Mouse (Mus musculus) heart, embryonic 14.5 days (tissue): Measurements from ENCODE around the gene Dpf2. TPM values are rescaled to one million over a fixed set of nuclear protein-coding genes. Genes with fewer than 3 reads are reported as not detected.

Experiments
- ATAC-seq: fragments of 200-750 bp; cut with Nextera tagmentation; 2 replicates; pipeline ENCODE4 v1.8.0; 2017; ENCODE audit warnings: low read depth, moderate TSS enrichment; ENCODE audit not compliant: insufficient number of reproducible peaks, insufficient read depth, low FRiP score
- H3K27ac ChIP-seq, 2 experiments: fragments of 200-500 bp in 1 of 2; fragments of 300-500 bp in 1 of 2; sonication (generic) in 1 of 2; replicated peaks in 1 of 2; 2 replicates each; pipeline ENCODE4 v1.5.1; 2012 to 2014; ENCODE audit warnings: low read depth in 2 of 2, low read length in 2 of 2, control low read depth in 1 of 2, mild to moderate bottlenecking in 1 of 2, mixed read lengths in 1 of 2; ENCODE audit not compliant: control insufficient read depth in 1 of 2, insufficient read depth in 1 of 2
- H3K27me3 ChIP-seq: fragments of 300-500 bp; sonication (generic); 2 replicates; pipeline ENCODE4 v1.6.1; 2014; ENCODE audit warnings: mild to moderate bottlenecking, low read length, control low read depth; ENCODE audit not compliant: control insufficient read depth, insufficient read depth
- H3K36me3 ChIP-seq: fragments of 300-500 bp; sonication (generic); 2 replicates; pipeline ENCODE4 v1.6.1; 2014; ENCODE audit warnings: mild to moderate bottlenecking, control low read depth, low read length, mixed read lengths; ENCODE audit not compliant: control insufficient read depth, insufficient read depth
- H3K4me1 ChIP-seq, 2 experiments: fragments of 200-500 bp in 1 of 2; fragments of 300-500 bp in 1 of 2; sonication (generic) in 1 of 2; 2 replicates each; pipeline ENCODE4 v1.6.1; 2012 to 2014; ENCODE audit warnings: low read length in 2 of 2, control low read depth in 1 of 2, mixed read lengths in 1 of 2; ENCODE audit not compliant: control insufficient read depth in 2 of 2, insufficient read depth in 2 of 2
- H3K4me2 ChIP-seq: fragments of 300-500 bp; sonication (generic); 2 replicates; pipeline ENCODE4 v1.6.1; 2014; ENCODE audit warnings: mild to moderate bottlenecking, low read length
- H3K4me3 ChIP-seq, 2 experiments: fragments of 200-500 bp in 1 of 2; fragments of 300-500 bp in 1 of 2; sonication (generic) in 1 of 2; 2 replicates each; pipeline ENCODE4 v1.5.1; 2012 to 2014; ENCODE audit warnings: low read length in 2 of 2, mild to moderate bottlenecking in 2 of 2, control low read depth in 1 of 2, low read depth in 1 of 2, moderate library complexity in 1 of 2; ENCODE audit not compliant: control insufficient read depth in 1 of 2, insufficient read depth in 1 of 2
- H3K9ac ChIP-seq: fragments of 300-500 bp; sonication (generic); 2 replicates; pipeline ENCODE4 v1.6.1; 2014; ENCODE audit warnings: mild to moderate bottlenecking, low read length
- H3K9me3 ChIP-seq: fragments of 300-500 bp; sonication (generic); 2 replicates; pipeline ENCODE4 v1.6.1; 2016; ENCODE audit warnings: low read length, control low read depth; ENCODE audit not compliant: control insufficient read depth
- WGBS: fragments of 180-500 bp; shearing (Covaris S2); extraction: QIAGEN DNeasy Blood & Tissue Kit; methylation state at CpG from one replicate; pipeline ENCODE4 v1.1.7; 2014; 5-methylcytosine and 5-hydroxymethylcytosine counted together
- polyA plus RNA-seq: library from polyadenylated mRNA; unstranded; fragments of >200 nt; fragmentation: Nextera tagmentation; extraction: Ambion mirVana; gene quantifications from 2 replicates; pipeline ENCODE4 v1.2.1, GENCODE M21; 2014

The Dpf2 gene
- polyA plus RNA-seq, 1 experiment from 2014 or later: 85.8 TPM

DNA sequence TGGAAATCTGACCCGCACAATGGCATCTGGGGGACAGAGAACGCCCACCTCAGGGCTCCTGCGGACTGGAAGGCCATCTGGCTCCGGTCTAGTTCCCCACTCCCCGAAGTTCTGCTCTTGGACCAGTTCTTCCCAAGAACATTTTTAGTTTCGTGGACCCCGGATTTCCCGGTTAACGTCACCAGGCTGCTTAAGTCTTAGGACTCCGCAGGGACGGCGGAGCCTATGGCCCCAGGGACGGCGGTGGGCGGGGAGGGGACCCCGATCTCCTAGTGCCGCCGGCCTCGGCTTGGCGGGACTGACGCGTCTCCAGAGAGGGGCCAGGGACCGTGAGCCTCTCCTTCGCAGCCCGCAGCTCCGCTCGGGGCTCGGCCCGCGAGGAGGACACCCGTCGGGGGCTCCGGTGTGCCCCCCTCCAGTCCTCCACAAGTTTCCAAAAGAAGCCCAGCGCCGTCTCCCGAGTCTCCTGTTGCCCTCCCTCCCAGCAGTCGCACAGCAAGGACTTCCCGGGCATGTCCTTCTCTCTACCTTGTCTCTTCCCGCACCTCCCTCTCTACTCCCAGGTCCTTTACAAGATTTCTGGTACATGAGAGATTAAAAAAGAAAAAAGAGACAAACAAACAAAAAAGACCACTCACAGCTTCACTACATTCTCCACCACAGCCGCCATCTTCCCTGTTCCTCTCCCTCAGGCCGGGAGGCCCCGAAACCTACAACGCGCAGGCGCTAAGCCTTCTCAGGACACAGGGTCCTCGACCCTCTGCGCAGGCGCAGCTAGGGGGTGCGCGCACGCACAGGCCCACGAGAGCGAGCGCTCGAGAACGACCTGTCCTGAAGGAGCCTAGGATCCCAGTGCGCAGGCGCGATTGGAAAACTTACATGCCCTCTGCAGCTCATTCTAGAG, 455 bp downstream of the Dpf2 start:
- H3K4me3 ChIP-seq: peak overlapping the region; percentile 85 to 96

DNA sequence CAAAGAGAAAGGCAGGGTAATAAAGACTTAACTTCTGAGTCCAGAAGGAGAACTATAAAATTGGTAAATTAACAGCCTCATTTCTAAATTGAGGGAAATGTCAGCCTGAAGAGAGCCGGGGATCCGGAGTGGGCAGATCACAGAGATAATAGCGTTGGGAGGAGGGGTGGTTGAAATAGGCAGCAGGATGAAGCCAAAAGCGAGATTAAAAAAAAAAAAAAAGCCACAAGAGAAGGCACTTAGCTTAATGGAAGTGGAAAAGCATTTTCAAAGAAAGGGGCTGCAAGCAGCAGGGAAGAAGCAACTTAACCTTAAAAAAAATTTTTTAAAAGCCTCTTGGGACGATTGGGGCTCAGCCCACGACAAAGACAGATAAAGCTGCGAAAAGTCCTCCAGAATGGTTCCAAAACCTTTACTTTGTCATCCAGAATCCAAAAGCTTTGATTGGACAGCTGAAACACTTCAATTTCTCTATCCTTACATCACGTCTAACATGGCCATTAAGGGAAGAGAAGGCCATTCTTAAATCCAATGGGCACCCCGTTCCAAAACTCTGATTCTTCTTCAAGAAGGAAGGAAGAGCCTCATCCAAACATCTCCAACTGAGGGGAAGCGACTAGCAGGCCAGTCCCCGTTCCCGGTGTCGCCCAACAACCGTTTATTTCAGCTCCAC, 1.2 kb downstream of the Dpf2 start:
- no peaks in the 10 kb centered on the region for H3K9me3 ChIP-seq
- peak overlapping the region; percentile 99 for H3K9ac ChIP-seq
- peak overlapping the region; percentile 85 to 96 for H3K4me3 ChIP-seq
- H3K4me1 ChIP-seq: peaks cover 8 to 26% of the 10 kb centered on the region in 2 experiments
- WGBS: 3% methylated on average over 14 of the region's 14 CpGs
- H3K4me2 ChIP-seq: peak overlapping the region; percentile 90
- peaks cover 25% of the 10 kb centered on the region for H3K36me3 ChIP-seq
- no peak for ATAC-seq
- no peaks in the 10 kb centered on the region for H3K27me3 ChIP-seq
- H3K27ac ChIP-seq: peak overlapping the region; percentile 76 to 91

More for the DNA sequence above, 455 bp downstream of the Dpf2 start:
- Histone ChIP-seq H3K9me3 (no peaks in the 10 kb centered on the region), H3K4me1 (peaks cover 8 to 26% of the 10 kb centered on the region in 2 experiments), H3K27me3 (no peaks in the 10 kb centered on the region), H3K4me2 (peak overlapping the region; percentile 90), H3K27ac (peak overlapping the region; percentile 76 to 91), H3K36me3 (peaks cover 25% of the 10 kb centered on the region), H3K9ac (peak overlapping the region; percentile 99)
- under 1% methylated on average over 59 of the region's 59 CpGs for WGBS
- peak; percentile 96 for ATAC-seq

GRCm38 (mm10) chr19:5910221-5910620, 2.6 kb downstream of the Dpf2 start:
- no peak for ATAC-seq
- Histone ChIP-seq H3K27me3 (no peaks in the 10 kb centered on the region), H3K9me3 (no peaks in the 10 kb centered on the region), H3K4me3 (peak overlapping the region; percentile 9 to 13; a peak in 2 of 4 replicates), H3K36me3 (peaks cover 27% of the 10 kb centered on the region), H3K4me2 (peak overlapping the region; percentile 90), H3K9ac (peak overlapping the region; percentile 43; the same call in 1 of the 2 replicates), H3K4me1 (peaks cover 8 to 26% of the 10 kb centered on the region in 2 experiments), H3K27ac (0 out of 4 replicates have a peak overlapping the region, but pooled peaks of 1 of the 2 experiments have one; percentile 6)
- 51% methylated on average over 6 of the region's 6 CpGs for WGBS

DNA sequence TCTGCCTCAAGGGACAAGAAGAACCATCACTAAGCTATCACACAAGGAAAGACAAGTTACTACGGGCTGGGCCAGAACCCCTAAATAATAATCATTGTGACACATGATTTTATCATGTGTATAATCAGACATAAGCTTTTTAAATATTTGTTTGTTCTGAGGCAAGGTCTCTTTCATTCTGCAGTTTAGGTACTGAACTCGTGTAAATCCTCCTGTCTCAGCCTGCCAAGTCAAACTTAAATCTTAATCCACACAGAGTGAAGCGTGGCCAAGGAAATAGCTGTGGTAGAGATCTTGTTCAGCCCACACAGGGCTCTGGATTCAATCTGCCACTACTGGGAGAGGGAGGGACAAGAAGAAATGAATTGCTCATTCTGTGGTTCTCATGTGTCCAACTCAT, 5.5 kb downstream of the Dpf2 start:
- 83% methylated on average over 3 of the region's 3 CpGs for WGBS
- H3K27me3 ChIP-seq: no peaks in the 10 kb centered on the region
- no peak overlapping the region for H3K27ac ChIP-seq
- no peak overlapping the region for H3K9ac ChIP-seq
- H3K4me1 ChIP-seq: peaks cover 5 to 19% of the 10 kb centered on the region in 2 experiments
- no peak overlapping the region for H3K4me2 ChIP-seq
- H3K4me3 ChIP-seq: no peak overlapping the region
- H3K36me3 ChIP-seq: peaks cover 54% of the 10 kb centered on the region
- no peak for ATAC-seq
- no peaks in the 10 kb centered on the region for H3K9me3 ChIP-seq

- ATAC-seq: peak; percentile 87
- H3K9ac ChIP-seq: peak within 1 kb of the TSS; percentile 86
- H3K36me3 ChIP-seq: peaks cover 36% of the 10 kb centered on the region
- peak within 1 kb of the TSS in 1 of 2 experiments; percentile 60; a peak in 2 of 4 replicates for H3K27ac ChIP-seq
- H3K4me2 ChIP-seq: peak within 1 kb of the TSS; percentile 93
- no peaks in the 10 kb centered on the region for H3K9me3 ChIP-seq
- WGBS: 3% methylated on average over 36 of the region's 36 CpGs
- H3K27me3 ChIP-seq: no peaks in the 10 kb centered on the region
- H3K4me3 ChIP-seq: peak within 1 kb of the TSS; percentile 44 to 62
- H3K4me1 ChIP-seq: peaks cover 9 to 17% of the 10 kb centered on the region in 2 experiments
Measured at GRCm38 (mm10) chr19:5894002-5894678, 18.7 kb downstream of the Dpf2 start, which contains the start of gene Tigd3. TSS of gene Tigd3 (minus strand) at chr19:5894149.

DNA sequence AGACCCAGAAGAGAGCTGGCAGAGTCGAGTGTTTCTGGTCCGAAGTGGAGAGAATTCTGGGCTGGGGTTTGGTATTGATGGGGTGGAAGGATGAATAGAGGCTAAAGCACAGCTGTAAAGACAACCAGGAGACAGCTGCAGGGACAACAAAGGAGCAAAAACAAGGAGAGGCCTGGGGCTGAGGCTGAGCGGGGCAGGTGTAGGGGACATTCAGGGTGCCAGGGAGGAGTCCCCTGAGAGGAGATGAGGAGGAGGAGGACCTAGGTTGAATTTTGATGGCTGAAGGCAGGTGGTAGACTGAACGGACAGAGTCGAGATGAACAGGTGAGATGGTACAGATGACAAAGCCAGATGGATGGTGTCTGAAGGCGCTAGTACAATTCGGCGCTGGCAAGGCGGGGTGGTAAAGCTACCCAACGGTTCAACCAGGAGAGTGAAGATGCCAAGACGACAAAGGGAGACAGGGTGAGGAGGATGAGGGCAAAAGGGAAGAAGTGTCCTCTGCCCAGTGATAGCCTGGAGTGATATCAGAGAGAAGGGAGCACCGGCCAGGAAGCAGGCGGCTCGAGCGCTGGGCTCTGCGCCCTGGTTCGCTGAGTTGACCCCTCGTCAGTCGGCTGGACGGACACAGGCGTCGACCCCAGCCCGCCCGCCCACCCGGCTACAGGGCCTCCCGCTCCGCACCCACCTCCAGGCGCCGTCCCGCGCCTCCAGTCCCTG, 19.4 kb downstream of the Dpf2 start:
- H3K4me3 ChIP-seq: peak overlapping the region; percentile 44 to 62
- H3K9ac ChIP-seq: peak overlapping the region; percentile 86
- peak; percentile 16; the same call in 1 of the 2 replicates for ATAC-seq
- H3K27me3 ChIP-seq: no peaks in the 10 kb centered on the region
- H3K27ac ChIP-seq: peak overlapping the region in 1 of 2 experiments; percentile 60; a peak in 2 of 4 replicates
- peaks cover 31% of the 10 kb centered on the region for H3K36me3 ChIP-seq
- peaks cover 9 to 17% of the 10 kb centered on the region in 2 experiments for H3K4me1 ChIP-seq
- WGBS: 10% methylated on average over 31 of the region's 31 CpGs
- H3K4me2 ChIP-seq: peak overlapping the region; percentile 93
- no peaks in the 10 kb centered on the region for H3K9me3 ChIP-seq
